Mouse (Mus musculus): ENCODE measurements around the gene Serpina3k. TPM values are rescaled to one million over a fixed set of nuclear protein-coding genes. Genes with fewer than 3 reads are reported as not detected.

Gene Serpina3k
- polyA plus RNA-seq (2012; rRNA removed) = not detected in 2 replicates

DNA sequence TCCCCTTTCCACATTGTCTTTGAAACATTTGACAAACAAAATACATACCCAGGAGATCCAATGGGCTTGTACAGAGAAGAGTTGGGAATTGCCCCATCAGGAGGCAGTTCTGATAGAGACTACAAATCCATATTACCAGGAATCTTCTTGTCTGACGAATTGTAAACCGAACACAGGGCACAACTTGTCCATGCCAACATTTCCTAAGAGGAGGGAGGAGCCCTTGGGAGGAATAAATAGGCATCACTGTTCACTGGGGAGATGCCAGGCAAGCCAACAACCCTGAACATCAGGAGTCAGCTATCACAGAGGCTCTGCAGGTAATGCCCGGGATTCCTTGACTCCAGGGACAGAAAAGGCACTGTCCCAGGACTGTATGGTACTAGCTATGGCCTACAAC lies at the start of gene Serpina3k, which contains the start of gene Serpina3m:
TSS of gene Serpina3k (plus strand) at position 261 of the 400 bp plus-strand sequence.
TSS of gene Serpina3m (plus strand) at position 261 of the 400 bp plus-strand sequence.

DNA sequence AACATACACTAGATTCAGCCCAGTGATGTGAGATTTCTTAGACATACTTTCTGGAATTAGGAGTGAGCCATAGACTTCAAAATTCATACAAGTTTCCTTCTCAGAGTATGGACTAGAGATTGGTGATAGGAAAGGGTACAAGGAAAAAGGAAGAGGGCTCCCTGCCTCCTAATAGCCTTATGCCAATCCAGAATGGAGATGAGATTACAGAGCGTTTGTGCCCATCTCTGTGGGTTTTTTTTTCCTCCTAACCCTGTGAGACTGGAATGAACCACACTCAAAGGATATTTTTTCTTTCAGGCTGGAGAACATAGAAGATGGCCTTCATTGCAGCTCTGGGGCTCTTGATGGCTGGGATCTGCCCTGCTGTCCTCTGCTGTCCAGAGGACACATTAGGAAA lies 24.0 kb upstream of the Serpina3k start, which contains the start of gene Serpina3j:
TSS of gene Serpina3j (plus strand) at position 301 of the 400 bp plus-strand sequence.

Other genes with a start within 250 kb of the Serpina3k start
- 0.10 and 0.15 TPM in 2 replicates for gene Serpina5, start 237.4 kb upstream of the Serpina3k start, polyA plus RNA-seq (2012; rRNA removed)
- gene Serpina3a, start 225.8 kb upstream of the Serpina3k start, polyA plus RNA-seq (2012; rRNA removed) = not detected in 2 replicates
- gene Serpina3b, start 210.5 kb upstream of the Serpina3k start, polyA plus RNA-seq (2012; rRNA removed) = 0.10 TPM in 2 replicates
- gene Serpina3c, start 184.6 kb upstream of the Serpina3k start, polyA plus RNA-seq (2012; rRNA removed) = 0.01 TPM in 1 of 2 replicates, not detected in the other
- 0.12 and 0.14 TPM in 2 replicates for gene Serpina3f, start 123.9 kb upstream of the Serpina3k start, polyA plus RNA-seq (2012; rRNA removed)
- gene Serpina3g, start 102.2 kb upstream of the Serpina3k start, polyA plus RNA-seq (2012; rRNA removed) = 1.4 and 1.5 TPM in 2 replicates
- gene Serpina3i, start 75.4 kb upstream of the Serpina3k start, polyA plus RNA-seq (2012; rRNA removed) = 0.08 and 0.12 TPM in 2 replicates
- not detected in 2 replicates for gene Serpina3j, start 23.9 kb upstream of the Serpina3k start, polyA plus RNA-seq (2012; rRNA removed)
- gene Serpina3m, start within 50 bp of the Serpina3k start, polyA plus RNA-seq (2012; rRNA removed) = 0.03 TPM in 2 replicates
- 0.30 and 0.35 TPM in 2 replicates for gene Serpina3n, start 68.2 kb downstream of the Serpina3k start, polyA plus RNA-seq (2012; rRNA removed)
- gene Gsc, start 134.8 kb downstream of the Serpina3k start, polyA plus RNA-seq (2012; rRNA removed) = 0.01 TPM in 1 of 2 replicates, not detected in the other